Mouse (Mus musculus) heart, embryonic 13.5 days (tissue): ENCODE data around the gene AC124502.3. TPM values are rescaled to one million over a fixed set of nuclear protein-coding genes. Genes with fewer than 3 reads are reported as not detected.
A peak's percentile ranks its signal among the peaks of the same experiment; 100 is the strongest.

Source experiments
- ATAC-seq: fragments of 200-750 bp; cut with Nextera tagmentation; 2 replicates; pipeline ENCODE4 v1.8.0; 2017; ENCODE audit warnings: moderate TSS enrichment; ENCODE audit not compliant: insufficient number of reproducible peaks, low FRiP score, low TSS enrichment; ENCODE audit errors: extremely low read depth
- H3K27ac ChIP-seq: fragments of 300-500 bp; sonication (generic); replicated peaks from 2 replicates; pipeline ENCODE4 v1.5.1; 2015; ENCODE audit warnings: moderate library complexity, mild to moderate bottlenecking, inconsistent platforms
- H3K27me3 ChIP-seq: fragments of 300-500 bp; sonication (generic); replicated peaks from 2 replicates; pipeline ENCODE4 v1.6.1; 2015; ENCODE audit warnings: mild to moderate bottlenecking, inconsistent platforms
- H3K36me3 ChIP-seq: fragments of 300-500 bp; sonication (generic); 2 replicates; pipeline ENCODE4 v1.6.1; 2015; ENCODE audit warnings: mild to moderate bottlenecking, inconsistent platforms
- H3K4me1 ChIP-seq: fragments of 300-500 bp; sonication (generic); 2 replicates; pipeline ENCODE4 v1.6.1; 2015; ENCODE audit warnings: inconsistent platforms
- H3K4me2 ChIP-seq: fragments of 300-500 bp; sonication (generic); 2 replicates; pipeline ENCODE4 v1.6.1; 2015; ENCODE audit warnings: inconsistent platforms, mild to moderate bottlenecking, moderate library complexity
- H3K4me3 ChIP-seq: fragments of 300-500 bp; sonication (generic); 2 replicates; pipeline ENCODE4 v1.5.1; 2015; ENCODE audit warnings: moderate library complexity, mild to moderate bottlenecking, inconsistent platforms
- H3K9ac ChIP-seq: fragments of 300-500 bp; sonication (generic); 2 replicates; pipeline ENCODE4 v1.6.1; 2015; ENCODE audit warnings: inconsistent platforms, mild to moderate bottlenecking, moderate library complexity
- H3K9me3 ChIP-seq: fragments of 300-500 bp; sonication (generic); 2 replicates; pipeline ENCODE4 v1.6.1; 2016; ENCODE audit warnings: inconsistent platforms
- WGBS: fragments of 180-500 bp; shearing (Covaris S2); methylation state at CpG from one replicate; pipeline ENCODE4 v1.1.7; 2015; ENCODE audit warnings: mixed read lengths; 5-methylcytosine and 5-hydroxymethylcytosine counted together
- polyA plus RNA-seq: library from polyadenylated mRNA; unstranded; fragments of >200 nt; fragmentation: Nextera tagmentation; extraction: Ambion mirVana; gene quantifications from 2 replicates; pipeline ENCODE4 v1.2.1, GENCODE M21; 2015

AC124502.3 gene
- polyA plus RNA-seq, 1 experiment from 2014 or later = 1.4 TPM

- peak overlapping the region; percentile 84 for H3K4me2 ChIP-seq
- H3K27ac ChIP-seq = peak overlapping the region; percentile 76
- 2% methylated on average over 40 of the region's 40 CpGs for WGBS
- H3K9ac ChIP-seq = peak overlapping the region; percentile 80
- peak overlapping the region; percentile 59 for H3K4me3 ChIP-seq
- ATAC-seq = peak; percentile 67
- H3K4me1 ChIP-seq = peaks cover 63% of the 10 kb centered on the region
- H3K36me3 ChIP-seq = no peaks in the 10 kb centered on the region
- H3K27me3 ChIP-seq = peaks cover 54% of the 10 kb centered on the region
- no peaks in the 10 kb centered on the region for H3K9me3 ChIP-seq
Observed at GRCm38 (mm10) chr19:5071545-5072369, 33.1 kb downstream of the AC124502.3 start.

- no peaks in the 10 kb centered on the region for H3K36me3 ChIP-seq
- peak overlapping the region; percentile 84 for H3K4me2 ChIP-seq
- H3K4me1 ChIP-seq = peaks cover 56% of the 10 kb centered on the region
- H3K27me3 ChIP-seq = peaks cover 54% of the 10 kb centered on the region
- no peaks in the 10 kb centered on the region for H3K9me3 ChIP-seq
- 2% methylated on average over 20 of the region's 20 CpGs for WGBS
- no peak for ATAC-seq
- peak overlapping the region; percentile 80 for H3K9ac ChIP-seq
- peak overlapping the region; percentile 76 for H3K27ac ChIP-seq
- H3K4me3 ChIP-seq = peak overlapping the region; percentile 59
Observed at GRCm38 (mm10) chr19:5072389-5073019, 33.8 kb downstream of the AC124502.3 start.

- H3K4me1 ChIP-seq = peaks cover 50% of the 10 kb centered on the region
- peak overlapping the region; percentile 84 for H3K4me2 ChIP-seq
- 1% methylated on average over 15 of the region's 15 CpGs for WGBS
- no peaks in the 10 kb centered on the region for H3K9me3 ChIP-seq
- H3K4me3 ChIP-seq = peak overlapping the region; percentile 59
- peak overlapping the region; percentile 76; the same call in 1 of the 2 replicates for H3K27ac ChIP-seq
- no peaks in the 10 kb centered on the region for H3K36me3 ChIP-seq
- peaks cover 55% of the 10 kb centered on the region for H3K27me3 ChIP-seq
- ATAC-seq = no peak
- no peak overlapping the region for H3K9ac ChIP-seq
Observed at GRCm38 (mm10) chr19:5073028-5073427, 34.3 kb downstream of the AC124502.3 start.

- Histone ChIP-seq H3K27me3 (peaks cover 54% of the 10 kb centered on the region), H3K9ac (no peak overlapping the region; the same call in 1 of the 2 replicates), H3K36me3 (no peaks in the 10 kb centered on the region), H3K4me3 (no peak overlapping the region), H3K27ac (no peak overlapping the region), H3K4me1 (peaks cover 46% of the 10 kb centered on the region), H3K4me2 (no peak overlapping the region), H3K9me3 (no peaks in the 10 kb centered on the region)
- no peak for ATAC-seq
- 30% methylated on average over 5 of the region's 5 CpGs for WGBS
Observed at GRCm38 (mm10) chr19:5073518-5073917, 34.8 kb downstream of the AC124502.3 start.

- Histone ChIP-seq H3K27ac (no peak overlapping the region), H3K9ac (no peak overlapping the region), H3K4me1 (no peaks in the 10 kb centered on the region), H3K27me3 (peaks cover 65% of the 10 kb centered on the region), H3K4me3 (no peak overlapping the region), H3K4me2 (no peak overlapping the region), H3K36me3 (no peaks in the 10 kb centered on the region), H3K9me3 (no peaks in the 10 kb centered on the region)
- no peak for ATAC-seq
- WGBS = 85% methylated on average over 1 of the region's 1 CpGs
Observed at GRCm38 (mm10) chr19:5079279-5079678, 40.6 kb downstream of the AC124502.3 start.

- peaks cover 78% of the 10 kb centered on the region for H3K27me3 ChIP-seq
- H3K36me3 ChIP-seq = no peaks in the 10 kb centered on the region
- ATAC-seq = no peak
- no peaks in the 10 kb centered on the region for H3K9me3 ChIP-seq
- peaks cover 12% of the 10 kb centered on the region; the same call in 1 of the 2 replicates for H3K4me1 ChIP-seq
- H3K9ac ChIP-seq = no peak overlapping the region
- WGBS = 54% methylated on average over 18 of the region's 18 CpGs
- no peak overlapping the region for H3K4me3 ChIP-seq
- no peak overlapping the region for H3K4me2 ChIP-seq
- no peak overlapping the region for H3K27ac ChIP-seq
Observed at GRCm38 (mm10) chr19:5082005-5082404, 43.3 kb downstream of the AC124502.3 start.

GRCm38 (mm10) chr19:5082596-5082995, 43.9 kb downstream of the AC124502.3 start:
- Histone ChIP-seq H3K9ac (no peak overlapping the region), H3K4me1 (peaks cover 17% of the 10 kb centered on the region), H3K36me3 (no peaks in the 10 kb centered on the region), H3K4me3 (no peak overlapping the region), H3K4me2 (no peak overlapping the region), H3K9me3 (no peaks in the 10 kb centered on the region), H3K27ac (no peak overlapping the region), H3K27me3 (peaks cover 78% of the 10 kb centered on the region)
- WGBS = 55% methylated on average over 24 of the region's 24 CpGs
- no peak for ATAC-seq

- no peak overlapping the region for H3K27ac ChIP-seq
- no peaks in the 10 kb centered on the region for H3K9me3 ChIP-seq
- ATAC-seq = no peak
- H3K36me3 ChIP-seq = no peaks in the 10 kb centered on the region; the same call in 1 of the 2 replicates
- peaks cover 75% of the 10 kb centered on the region for H3K27me3 ChIP-seq
- WGBS = 53% methylated on average over 3 of the region's 3 CpGs
- H3K4me1 ChIP-seq = peaks cover 23% of the 10 kb centered on the region
- H3K9ac ChIP-seq = no peak overlapping the region
- H3K4me2 ChIP-seq = peak overlapping the region; percentile 89; the same call in 1 of the 2 replicates
- H3K4me3 ChIP-seq = peak overlapping the region; percentile 62
Observed at GRCm38 (mm10) chr19:5083961-5084833, 45.5 kb downstream of the AC124502.3 start.

- H3K4me2 ChIP-seq = peak overlapping the region; percentile 89
- H3K27ac ChIP-seq = no peak overlapping the region; the same call in 1 of the 2 replicates
- peaks cover 4% of the 10 kb centered on the region for H3K36me3 ChIP-seq
- H3K4me1 ChIP-seq = peaks cover 27% of the 10 kb centered on the region
- H3K9ac ChIP-seq = peak overlapping the region; percentile 78
- no peaks in the 10 kb centered on the region for H3K9me3 ChIP-seq
- H3K4me3 ChIP-seq = peak overlapping the region; percentile 62
- WGBS = 2% methylated on average over 15 of the region's 15 CpGs
- peaks cover 71% of the 10 kb centered on the region for H3K27me3 ChIP-seq
- ATAC-seq = no peak
Observed at GRCm38 (mm10) chr19:5084834-5085144, 46.1 kb downstream of the AC124502.3 start.

GRCm38 (mm10) chr19:5085145-5085863, 46.6 kb downstream of the AC124502.3 start, which contains the start of gene Tmem151a:
TSS of gene Tmem151a (minus strand) at chr19:5085531.
- H3K4me2 ChIP-seq = peak within 1 kb of the TSS; percentile 89
- no peak for ATAC-seq
- WGBS = under 1% methylated on average over 50 of the region's 69 CpGs
- H3K27ac ChIP-seq = no peak within 1 kb of the TSS; the same call in 1 of the 2 replicates
- H3K4me3 ChIP-seq = peak within 1 kb of the TSS; percentile 62
- H3K9me3 ChIP-seq = no peaks in the 10 kb centered on the region
- peaks cover 66% of the 10 kb centered on the region for H3K27me3 ChIP-seq
- H3K4me1 ChIP-seq = peaks cover 27% of the 10 kb centered on the region
- peaks cover 9% of the 10 kb centered on the region for H3K36me3 ChIP-seq
- peak within 1 kb of the TSS; percentile 78 for H3K9ac ChIP-seq
